Mouse (Mus musculus): ENCODE results near the gene Triap1.
"Not testable (repeated sequence)": the region's sequence is repeated elsewhere in the genome, so short reads cannot be mapped to it uniquely, and the experiment has no call there.

The Triap1 gene

DNA sequence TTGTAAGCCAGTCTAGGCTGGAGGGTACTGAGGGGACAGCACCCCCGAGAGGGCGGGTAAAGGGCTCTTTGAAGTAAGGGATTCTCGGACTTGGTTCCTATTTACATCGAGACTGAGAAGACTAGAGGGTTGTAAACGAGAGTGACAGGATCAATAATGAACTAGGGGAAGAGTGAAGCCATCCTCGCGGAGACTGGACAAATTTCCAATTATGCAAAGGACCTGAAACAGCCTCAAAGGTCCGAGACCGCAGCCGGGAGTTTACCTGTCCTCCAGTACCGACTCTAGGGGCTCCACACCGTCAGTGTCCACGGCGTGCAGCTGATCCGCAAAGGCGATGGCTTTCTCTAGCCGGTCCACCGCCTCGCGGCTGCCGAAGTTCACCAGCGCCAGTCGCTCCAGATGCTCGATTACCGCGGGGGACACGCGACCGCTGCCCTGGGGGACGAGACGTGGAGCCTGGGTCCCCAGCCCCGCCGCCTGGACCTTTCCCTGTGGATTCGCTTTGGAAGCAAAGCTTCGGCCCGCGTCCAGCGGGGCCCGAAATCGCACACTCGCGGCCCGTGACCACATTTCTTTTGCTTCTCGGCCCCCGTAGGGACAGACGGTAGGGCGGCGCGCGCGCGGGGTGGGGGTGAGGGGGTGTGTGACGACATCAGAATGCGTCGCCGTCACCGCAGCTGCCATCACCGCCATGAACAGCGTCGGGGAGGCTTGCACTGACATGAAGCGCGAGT is at the start of gene Triap1, which contains the start of gene Gatc:
Gene Triap1 (plus strand): TSS at position 649 of the 737 bp plus-strand sequence.
Gene Gatc (minus strand): TSS at position 602 of the 737 bp plus-strand sequence.
- DNase-seq (ENCODE audit: low spot score in 2 of 2) = peak; percentile 93 to 95

DNA sequence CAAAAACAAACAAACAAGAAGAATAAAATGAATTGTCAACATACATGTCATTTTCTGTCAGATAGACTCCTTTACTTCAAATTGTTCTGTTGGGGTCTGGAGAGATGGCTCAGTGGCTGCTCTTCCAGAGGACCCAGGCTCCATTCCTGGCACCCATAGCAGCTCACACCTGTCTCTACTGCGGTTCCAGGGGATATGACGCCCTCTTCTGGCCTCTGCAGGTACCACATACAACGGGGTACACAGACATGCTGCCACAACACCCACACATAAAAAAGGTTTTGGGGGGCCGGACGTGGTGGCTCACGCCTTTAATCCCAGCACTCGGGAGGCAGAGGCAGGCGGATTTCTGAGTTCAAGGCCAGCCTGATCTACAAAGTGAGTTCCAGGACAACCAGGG is 46.9 kb upstream of the Triap1 start:
- DNase-seq (ENCODE audit: low spot score in 2 of 2) = no peak

DNA sequence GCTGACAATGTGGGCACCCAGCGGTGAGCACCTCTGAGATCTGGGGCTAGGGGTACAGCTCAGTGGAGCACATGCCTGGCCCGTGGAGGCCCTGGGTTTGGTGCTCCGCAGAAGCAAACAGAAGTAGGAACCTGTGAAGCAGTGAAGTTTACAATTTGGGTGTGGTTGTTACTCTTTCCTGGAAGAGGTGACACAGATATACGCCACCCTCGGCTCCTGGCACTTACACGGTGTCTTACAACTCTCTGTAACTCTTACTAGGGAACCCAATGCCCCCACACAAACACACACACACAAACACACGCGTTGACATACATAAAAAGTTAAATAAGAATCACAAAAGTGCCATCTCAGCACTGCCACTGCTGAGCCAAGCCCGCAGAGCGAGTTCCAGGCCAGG is 44.7 kb upstream of the Triap1 start:
- no peak for DNase-seq (ENCODE audit: low spot score in 2 of 2)

DNA sequence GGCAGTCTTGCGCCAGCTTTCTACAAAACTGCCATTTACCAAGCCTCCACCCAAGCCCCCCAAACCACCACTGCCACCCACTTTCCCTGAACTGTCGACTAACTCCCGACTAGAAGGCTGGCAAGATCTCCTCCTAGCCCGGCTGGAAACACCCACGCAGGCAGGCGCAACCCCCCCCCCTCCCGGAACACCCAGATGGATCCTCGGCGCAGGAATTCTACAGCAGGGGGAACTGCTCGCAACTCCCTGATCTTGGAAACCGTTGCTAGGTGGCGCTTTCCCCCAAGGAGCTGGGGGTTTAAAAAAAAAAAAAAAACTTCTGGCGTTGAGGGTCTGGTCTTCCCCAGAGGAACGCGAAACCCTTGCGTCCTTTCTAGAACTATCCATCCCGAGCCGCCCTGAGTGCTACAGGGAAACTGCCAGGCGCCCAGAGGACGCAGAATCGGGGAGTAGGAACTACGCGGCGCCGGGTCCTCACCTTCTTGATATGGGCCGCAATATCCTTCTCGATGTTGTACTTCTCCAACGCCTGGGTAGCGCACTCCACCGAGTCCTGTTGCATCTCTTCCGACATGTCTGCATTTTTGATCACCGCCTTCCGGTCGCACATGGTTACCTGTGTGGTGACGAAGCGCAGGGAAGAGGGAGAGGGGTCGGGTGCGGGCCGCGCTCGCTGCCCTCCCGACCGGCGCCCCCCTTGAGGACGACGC is 40.8 kb upstream of the Triap1 start:
- DNase-seq (ENCODE audit: low spot score in 2 of 2) = peak; percentile 86

DNA sequence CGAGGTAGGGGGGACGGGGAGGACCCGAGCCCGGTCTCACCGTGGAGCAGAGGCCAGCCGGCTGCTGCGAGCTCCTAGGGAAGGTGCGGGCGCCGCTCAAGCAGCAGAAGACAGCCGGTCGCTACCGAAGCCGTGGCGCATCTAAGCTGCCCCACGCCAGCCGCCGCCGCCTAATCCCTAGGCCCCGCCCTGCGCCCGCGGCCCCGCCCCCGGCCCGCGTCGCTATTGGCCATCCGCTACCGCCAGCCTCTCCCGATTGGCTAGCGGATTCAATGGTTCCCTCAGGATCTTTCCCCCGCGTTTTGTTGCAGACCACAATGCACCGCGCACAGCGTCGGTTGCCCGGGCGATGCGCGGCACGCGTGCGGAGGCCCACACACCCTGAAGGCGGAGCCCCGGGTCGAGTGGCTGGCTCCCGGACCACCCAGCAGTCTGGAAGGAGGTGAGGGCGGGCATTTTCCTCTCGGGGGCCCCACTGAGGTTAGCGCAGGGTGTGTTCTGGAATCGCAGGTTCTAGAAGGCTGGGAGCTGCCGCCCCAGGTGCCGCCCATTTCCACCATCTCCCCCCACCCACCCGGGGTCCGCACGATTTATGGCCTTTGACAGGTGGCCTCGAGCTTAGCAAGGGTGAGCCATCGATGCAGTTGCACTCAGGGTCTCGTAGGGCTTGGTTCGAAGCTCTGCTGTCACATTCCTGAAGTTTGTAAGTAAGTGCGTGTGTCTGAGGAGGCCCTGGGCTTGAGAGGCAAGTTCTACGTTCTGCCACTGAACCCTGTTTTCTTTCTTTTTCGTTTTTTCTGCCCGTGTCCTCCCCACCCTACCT is 40.0 kb upstream of the Triap1 start, which contains the start of gene Dynll1:
Gene Dynll1 (minus strand): TSS at position 208 of the 823 bp plus-strand sequence.
- peak; percentile 99 for DNase-seq (ENCODE audit: low spot score in 2 of 2)

DNA sequence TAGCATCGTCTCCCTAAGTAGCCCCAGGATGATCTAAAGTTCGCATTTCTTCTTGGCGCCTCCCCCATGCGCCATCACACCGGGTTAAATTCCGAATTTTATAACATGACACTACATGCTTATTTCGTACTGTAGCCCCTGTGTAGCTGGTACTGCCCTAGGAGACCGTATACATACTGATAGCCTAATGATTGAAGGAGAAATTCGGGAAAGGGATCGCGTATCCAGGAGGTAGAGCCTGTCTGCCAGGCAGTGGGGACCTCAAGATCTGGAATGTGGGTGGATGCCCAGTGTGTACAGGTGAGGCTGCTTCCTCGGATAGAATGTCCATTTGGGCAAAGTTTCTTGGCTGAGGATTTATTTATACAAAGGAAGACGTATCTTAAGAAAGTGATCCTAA is 39.4 kb upstream of the Triap1 start:
- no peak for DNase-seq (ENCODE audit: low spot score in 2 of 2)

DNA sequence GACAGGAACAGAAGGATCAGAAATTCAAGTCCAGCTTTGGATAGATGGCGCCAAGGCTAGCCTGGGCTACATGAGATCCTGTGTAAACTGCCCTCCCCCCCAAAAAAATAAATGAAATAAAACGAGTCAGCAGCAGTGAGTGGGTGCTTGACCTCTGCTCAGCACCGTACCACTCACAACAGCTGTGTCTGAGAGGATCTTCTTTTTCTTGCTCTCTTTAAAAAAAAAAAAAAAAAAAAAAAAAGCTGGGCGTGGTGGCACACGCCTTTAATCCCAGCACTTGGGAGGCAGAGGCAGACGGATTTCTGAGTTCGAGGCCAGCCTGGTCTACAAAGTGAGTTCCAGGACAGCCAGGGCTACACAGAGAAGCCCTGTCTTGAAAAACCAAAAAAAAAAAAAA is 38.8 kb upstream of the Triap1 start:
- not testable (repeated sequence) for DNase-seq (ENCODE audit: low spot score in 2 of 2)

DNA sequence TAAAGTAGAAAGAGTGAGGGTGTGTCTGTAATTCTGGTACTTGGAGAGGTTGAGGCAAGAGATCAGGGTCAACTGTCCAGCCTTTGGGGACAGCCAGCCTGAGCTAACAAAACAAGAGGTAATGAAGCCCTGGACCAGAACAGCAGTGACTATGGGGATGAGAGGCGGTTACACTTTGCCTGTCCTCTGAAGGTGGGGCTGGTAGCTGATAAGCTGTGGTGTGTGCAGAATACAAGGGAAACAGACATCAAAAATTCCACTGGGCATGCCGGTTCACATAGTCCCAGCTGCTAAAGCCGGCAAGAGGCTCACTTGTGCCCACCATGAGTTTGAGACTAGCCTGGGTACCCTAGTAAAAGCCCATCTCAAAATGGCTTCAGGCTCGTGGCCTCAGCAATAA is 28.7 kb upstream of the Triap1 start:
- no peak for DNase-seq (ENCODE audit: low spot score in 2 of 2)

DNA sequence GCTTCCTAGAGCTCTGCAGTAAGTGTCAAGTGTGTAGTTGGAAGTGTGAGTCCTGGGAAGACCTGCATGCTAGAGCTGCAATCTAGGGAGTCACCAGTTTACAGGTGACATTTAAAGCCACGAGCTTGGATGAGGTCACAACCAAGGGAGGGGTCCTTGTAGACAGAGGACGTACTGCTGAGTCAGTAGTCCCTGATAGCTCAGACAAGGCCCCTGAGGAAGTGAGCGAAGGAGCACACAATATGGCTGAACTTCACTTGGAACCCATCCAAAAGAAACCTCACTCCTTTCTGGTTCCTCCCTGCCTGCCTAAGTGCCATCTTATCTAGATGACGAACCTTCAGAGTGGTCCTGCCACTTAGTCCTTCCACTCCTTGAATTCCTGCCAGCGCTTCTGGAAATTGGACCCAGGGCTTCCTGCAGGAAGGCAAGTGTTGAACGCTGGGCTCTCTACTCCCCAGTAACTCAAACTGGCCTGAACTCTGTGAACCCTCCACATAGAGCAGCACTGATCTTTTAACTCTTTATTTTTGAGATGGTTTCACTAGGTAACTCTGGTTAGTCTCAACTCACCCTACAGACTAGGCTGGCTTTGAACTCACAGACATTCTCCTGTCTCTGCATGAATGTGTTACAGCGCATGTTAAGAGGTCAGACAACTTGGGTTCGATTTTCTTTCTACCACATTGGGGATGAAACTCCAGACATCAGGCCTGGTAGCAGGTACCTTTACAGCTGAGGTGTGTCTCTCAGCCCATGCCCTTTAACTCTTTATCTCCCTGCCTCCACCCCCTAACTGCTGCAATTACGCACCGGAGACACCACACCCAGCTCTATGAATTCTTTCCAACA is 28.0 kb upstream of the Triap1 start:
- no peak for DNase-seq (ENCODE audit: low spot score in 2 of 2)

DNA sequence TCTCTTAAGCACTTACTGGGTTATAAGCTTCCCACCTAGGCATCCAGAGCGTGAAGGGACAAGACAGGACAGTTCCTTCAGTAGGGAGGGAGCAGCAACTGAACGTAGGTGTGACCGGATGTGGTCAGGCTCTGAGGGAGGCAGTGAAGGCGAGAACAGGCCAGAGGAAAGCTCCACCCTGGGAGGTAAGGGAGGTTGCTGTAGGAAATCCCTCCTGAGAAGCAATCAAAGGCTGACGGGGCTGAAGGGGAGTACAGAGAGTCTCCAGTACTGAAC is 27.4 kb upstream of the Triap1 start:
- no peak for DNase-seq (ENCODE audit: low spot score in 2 of 2)

DNA sequence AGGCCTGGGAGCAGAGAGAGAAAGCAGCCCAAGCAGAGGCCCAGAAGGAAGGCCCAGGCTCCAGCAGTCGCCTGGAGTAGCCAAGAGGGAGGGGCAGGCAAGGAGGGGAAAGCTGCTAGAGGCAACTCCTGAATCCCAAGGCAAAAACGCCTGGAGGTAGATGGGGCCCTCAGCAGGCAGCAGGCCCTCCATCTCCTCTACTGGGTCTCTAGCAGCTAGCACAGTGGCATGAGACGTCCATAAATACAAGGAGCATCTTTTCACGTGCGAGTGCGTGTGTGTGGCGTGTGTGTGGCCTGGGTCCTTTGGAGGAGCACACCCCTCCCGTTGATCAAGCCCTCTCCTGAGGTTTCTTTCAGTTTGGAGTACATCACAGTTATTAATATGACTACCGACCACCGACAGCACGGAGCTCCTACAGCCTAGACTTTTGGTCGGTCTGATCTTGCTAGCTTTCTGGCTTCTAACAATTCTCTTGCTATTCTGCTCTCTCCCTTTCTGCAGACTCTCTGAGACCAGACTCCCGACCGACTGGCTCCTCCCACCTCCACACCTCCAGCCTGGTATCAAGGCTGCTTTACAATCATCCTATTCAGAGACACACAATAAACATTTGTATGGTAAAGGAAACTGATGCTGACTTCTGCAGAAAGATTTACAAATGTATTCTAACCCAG is 23.9 kb upstream of the Triap1 start:
- DNase-seq (ENCODE audit: low spot score in 2 of 2) = no peak

DNA sequence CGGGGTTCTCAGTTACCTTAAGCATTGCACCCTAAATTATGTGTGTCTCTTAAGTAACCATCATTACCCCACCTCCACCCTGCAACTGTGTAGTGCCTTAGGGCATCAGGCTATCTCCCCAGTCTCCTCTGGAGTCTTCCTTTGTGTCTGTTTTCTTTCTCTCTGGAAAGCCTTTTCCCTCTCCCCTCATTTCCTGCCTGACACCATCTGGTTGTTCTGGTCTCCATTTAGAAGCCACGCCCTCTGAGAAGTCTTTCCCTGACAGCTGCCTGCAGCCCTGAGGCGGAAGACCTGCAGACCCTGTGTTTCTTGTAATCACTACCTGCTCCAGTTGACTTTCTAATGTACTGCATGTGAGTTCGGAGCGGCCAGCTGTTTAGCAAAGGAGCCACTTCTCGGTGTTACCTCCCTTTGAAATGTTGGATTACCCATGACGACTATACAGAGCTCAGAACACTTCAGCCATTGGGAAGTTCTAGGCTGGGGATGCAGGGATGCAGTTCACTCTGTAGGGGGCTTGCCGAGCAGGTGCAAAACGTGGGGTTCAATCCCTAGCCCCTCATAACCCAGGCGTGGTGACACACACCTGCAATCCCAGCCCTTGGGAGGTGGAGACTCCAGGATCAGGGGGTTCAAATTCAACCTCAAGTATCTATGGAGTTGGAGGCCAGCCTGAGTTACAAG is 23.2 kb upstream of the Triap1 start:
- no peak for DNase-seq (ENCODE audit: low spot score in 2 of 2)

DNA sequence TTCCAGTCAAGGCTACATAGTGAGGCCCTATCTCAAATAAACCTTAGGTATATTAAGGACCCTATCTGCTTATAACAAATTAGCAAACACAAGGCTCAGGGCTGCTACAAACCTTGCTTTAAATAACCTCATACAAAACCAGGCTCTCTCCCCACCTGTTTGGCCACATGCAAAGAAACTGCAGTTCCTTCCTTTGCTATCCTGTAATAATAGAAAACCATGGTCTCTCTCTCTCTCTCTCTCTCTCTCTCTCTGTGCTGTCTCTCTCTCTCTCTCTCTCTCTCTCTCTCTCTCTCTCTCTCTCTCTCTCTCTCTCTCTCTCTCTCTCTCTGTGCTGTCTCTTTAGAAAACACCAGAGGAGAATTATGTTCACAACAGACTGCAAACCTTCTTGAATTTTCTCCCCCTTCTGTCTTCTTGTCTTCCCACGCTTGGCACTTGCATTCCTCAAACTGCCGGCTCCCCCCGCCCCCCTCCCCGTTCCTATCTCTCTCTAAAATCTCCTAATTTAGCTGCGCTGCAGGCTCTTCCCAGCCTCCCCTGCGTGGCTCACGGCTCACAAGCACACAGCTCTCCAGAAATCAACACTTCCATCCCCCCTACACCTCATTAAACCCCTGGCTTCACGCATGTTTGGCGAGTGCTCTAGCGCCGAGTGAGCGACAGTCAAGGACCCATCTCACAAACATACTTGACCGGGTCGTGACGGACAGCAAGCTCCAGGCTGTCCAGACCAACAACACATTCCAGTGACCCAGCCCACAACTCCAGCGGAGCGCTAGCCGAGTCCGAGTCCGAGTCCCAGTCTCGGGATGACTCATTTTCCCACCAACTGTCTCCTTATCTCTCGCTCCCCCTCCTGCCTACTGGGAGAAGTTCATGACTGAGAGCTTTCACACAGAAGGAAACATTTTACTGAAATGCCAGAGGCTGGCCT is 21.8 kb upstream of the Triap1 start:
- DNase-seq (ENCODE audit: low spot score in 2 of 2) = peak; percentile 79 to 88

DNA sequence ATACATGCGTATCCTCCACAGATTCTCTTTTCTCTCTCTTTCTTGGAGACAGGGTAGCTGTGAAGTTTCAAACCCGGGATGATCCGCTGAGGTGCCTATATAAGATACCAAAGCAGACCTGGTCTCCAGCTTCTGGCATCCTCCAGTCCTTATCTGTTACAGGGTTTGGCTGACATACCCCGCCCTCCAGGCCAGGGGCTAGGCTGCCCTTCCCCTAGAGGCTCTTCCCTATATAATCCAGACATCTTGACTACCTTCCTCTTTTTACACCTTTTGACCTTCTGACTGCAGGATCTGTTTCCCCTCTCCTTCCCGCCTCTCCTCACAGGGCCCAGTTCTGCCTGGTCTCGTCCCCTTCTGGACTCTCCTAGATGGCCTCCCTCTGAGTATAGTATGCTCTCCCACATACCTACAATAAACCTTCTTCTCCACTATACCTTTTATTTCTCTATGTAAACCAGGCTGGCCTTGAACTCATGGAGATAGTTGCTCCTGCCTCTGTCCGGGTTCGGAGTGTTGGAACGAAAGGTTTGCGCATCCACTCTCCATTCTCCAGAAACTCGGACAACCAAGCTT is 14.7 kb upstream of the Triap1 start:
- DNase-seq (ENCODE audit: low spot score in 2 of 2) = no peak

DNA sequence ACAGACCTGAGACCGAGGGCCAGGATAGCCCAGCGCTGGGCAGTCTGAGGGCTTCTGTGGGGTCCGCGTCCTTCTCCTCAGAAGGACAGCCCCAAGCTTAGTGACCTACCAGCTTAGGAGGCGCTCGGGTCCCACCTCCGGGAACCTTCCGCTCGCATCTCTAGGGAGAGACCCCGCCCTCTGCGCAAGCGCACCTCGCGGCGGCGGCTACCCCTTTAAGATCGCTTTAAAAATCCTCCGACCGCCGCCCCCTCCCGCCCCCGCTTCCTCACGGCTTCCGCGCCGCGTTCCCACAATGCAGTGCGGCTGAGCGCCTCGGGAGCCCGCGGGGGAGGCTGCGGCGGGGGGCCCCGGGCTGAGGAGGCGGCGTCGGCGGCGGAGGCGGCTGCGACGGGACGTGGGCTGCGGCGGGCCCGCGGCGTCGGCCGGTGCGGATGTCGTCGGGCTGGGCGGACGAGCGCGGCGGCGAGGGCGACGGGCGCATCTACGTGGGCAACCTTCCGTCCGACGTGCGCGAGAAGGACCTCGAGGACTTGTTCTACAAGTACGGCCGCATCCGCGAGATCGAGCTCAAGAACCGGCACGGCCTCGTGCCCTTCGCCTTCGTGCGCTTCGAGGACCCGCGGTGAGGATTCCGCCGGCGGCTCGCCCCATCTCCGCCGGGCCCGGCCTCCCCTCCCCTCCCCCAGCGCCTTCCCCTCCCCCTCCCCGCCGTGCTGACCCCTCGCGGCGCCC is 14.0 kb upstream of the Triap1 start, which contains the start of gene Srsf9:
Gene Srsf9 (plus strand): TSS at position 303 of the 735 bp plus-strand sequence.
- DNase-seq (ENCODE audit: low spot score in 2 of 2) = peak; percentile 96 to 97

DNA sequence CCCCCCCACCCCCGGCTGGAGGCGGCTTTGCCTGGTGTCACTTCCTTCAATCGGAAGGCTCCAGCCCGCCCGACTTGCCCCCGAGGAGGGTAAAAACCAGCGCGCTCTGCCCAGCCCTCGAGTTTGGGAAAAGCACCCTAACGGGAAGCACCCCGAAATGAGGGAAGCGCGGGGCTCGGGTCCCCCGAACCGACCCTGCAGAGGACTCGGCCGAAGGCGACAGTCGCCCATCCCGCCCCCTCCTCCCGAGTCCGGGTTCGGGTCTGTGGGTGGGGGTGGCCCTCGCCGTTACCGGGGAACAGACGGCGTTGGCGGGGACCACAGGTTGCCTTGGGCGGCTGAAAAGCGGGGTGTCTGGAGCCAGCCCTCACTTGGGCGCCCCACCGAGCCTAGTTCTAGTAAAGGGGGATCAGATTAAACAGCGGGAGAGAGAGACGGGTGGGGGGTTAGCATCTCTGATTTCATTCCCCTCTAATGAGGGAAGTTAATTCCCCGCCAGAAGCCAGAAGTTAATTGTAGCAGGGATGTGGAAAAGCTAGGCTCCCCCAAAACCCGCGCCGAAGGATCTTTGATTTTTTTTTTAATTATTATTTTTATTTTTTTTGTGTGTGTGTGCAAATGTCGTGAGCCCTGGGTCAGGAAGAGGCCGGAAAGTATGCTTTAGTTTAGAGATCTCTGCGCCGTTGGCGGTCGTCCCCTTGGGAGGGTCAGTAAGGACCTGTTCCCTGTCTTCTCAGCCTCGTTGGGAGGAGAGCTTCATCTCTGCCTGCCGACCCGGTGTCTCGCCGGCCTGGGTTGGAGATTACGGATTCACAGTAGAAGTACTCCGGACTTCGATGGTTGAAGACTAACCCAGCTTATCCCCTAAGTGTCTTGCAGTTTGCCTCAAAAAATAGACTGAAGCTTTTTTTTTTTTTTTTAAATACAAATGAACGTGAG is 13.1 kb upstream of the Triap1 start:
- DNase-seq (ENCODE audit: low spot score in 2 of 2) = peak in 1 of 2 experiments; percentile 59

DNA sequence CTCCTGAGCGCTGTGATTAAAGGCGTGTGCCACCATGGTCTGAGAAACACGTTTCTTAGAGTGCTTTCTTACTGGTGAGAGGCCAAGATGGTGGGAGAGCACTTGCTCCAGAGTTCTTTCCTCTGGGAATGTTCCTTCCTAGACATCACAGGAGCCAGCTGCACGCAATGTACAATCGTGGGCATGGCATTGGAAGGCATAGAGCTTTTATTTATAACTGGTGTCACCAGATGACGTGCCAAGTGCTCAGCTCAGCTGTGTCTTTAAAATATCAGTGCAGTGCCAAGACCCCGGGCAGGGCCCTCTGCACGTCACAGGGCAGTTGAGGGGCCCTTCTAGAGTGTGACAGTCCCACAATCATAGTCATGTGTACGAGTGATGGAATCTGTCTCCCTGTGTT is 10.1 kb upstream of the Triap1 start:
- DNase-seq (ENCODE audit: low spot score in 2 of 2) = no peak
